Mouse (Mus musculus) myocyte (in vitro differentiated cells): ENCODE results near the gene Itfg2.

ENCODE experiments used
- MAX ChIP-seq: IDR thresholded peaks from one replicate; pipeline ENCODE4 v1.6.1; 2011; ENCODE audit warnings: low read depth, mild to moderate bottlenecking, control low read depth
- POLR2A ChIP-seq: IDR thresholded peaks from one replicate; pipeline ENCODE4 v1.6.1; 2011; ENCODE audit warnings: low read depth, mild to moderate bottlenecking, control low read depth, moderate library complexity; ENCODE audit not compliant: insufficient read length

DNA sequence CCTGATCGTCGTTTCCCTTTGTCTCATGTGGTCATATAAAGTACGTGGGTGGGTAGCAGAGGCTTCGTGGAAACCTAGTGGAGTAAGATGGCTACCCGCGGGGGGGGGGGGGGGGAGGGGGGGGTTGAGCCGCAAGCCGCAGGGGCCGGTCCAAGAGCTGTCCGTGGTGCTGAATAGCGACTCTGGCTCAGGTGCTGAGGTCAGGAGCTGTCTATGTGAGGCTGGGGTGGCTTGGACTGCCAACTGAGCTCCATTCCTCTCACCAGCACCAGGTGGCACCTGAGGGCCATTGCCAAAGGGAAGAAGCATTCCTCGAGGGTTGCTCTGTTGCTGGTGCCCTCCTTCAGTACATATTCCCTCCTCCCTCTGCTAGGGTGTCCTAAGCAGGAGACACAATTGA, 44.7 kb upstream of the Itfg2 start:
- no peak for TF ChIP-seq POLR2A
- TF ChIP-seq MAX, result no peak
